Mouse (Mus musculus): ENCODE results near the gene Gmpr. TPM values are rescaled to one million over a fixed set of nuclear protein-coding genes. Genes with fewer than 3 reads are reported as not detected.

The Gmpr gene
- not detected in 4 replicates for total RNA-seq (2023)

DNA sequence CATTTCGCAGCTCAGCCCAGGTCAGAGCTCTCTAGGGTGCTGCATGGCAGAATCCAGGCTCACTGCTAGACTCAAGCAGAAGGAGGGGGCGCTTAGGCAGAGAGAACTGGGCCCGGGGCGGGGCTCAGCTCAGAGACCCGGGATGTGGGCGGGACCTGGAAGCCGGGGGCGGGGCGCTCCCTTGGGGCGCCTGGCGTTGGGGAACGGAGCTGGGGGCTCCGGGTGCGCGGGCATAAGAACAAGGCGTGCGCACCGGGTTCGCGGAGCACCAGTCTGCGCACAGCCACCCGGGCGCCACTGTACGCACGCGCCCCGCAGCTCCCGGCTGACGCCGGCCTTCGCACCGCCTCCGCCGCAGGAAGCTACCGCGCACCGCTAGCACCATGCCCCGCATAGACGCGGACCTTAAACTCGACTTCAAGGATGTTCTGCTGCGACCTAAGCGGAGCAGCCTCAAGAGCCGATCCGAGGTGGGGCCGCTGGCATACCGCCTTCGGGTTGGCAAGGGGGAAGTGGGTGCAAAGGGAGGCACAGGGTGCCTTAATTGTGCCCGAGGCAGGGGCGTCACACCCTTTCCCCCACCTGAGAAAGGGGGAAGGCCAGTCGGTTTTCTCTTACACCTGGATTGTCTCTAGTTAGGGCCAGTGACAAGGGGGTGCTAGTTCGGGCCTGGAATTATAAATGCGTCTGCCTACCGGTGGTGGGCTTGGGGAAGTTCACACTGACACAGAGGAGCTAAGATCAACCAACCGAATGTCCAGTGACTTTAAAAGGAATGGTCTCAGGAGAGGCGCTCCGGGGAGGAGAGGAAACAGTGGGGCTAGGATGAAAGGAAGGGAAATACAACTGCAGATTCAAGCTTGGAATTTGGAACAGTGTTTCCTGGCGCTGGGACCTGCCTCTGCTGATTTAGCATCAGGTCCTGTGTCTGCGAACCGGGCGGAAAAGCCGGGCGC, at the start of gene Gmpr:
TSS of gene Gmpr (plus strand) at position 171 of the 956 bp plus-strand sequence.

Other genes starting within 250 kb of the Gmpr start
- gene Mylip, start 117.7 kb upstream of the Gmpr start, total RNA-seq (2023), result 78.6 to 96.6 TPM (median 85.5 TPM) in 4 replicates

All from B cell, adult 62 days (primary cell).